ENCODE assay signal across 8 mouse cellular contexts in genomic region chr12:80131359-80132249, GRCm38 (mm10). TPM values are rescaled to one million over a fixed set of nuclear protein-coding genes. Genes with fewer than 3 reads are reported as not detected.
DNase-seq lines count a peak whose midpoint lies in the region; ATAC-seq and TF ChIP-seq lines count a peak whose summit lies in the region.

No protein-coding gene starts in this region.

- TF ChIP-seq POLR2A in testis, adult 2 months (IDR thresholded peaks at IDR 0.05; ENCODE audit: control insufficient read depth, low read depth, low read length), result no peak
- no peak for TF ChIP-seq POLR2A in embryonic fibroblast, embryonic 13.5 days (IDR thresholded peaks at IDR 0.05; ENCODE audit: low read depth, low read length)
- TF ChIP-seq POLR2A in myocyte (IDR thresholded peaks at IDR 0.05; ENCODE audit: insufficient read length, low read depth), result peak; percentile 13

- H3K36me3 ChIP-seq in testis, adult 2 months (ENCODE audit: control insufficient read depth, insufficient read depth, low read length), result no peaks in the 10 kb centered on the region
- H3K36me3 ChIP-seq in intestine, embryonic 15.5 days, result no peaks in the 10 kb centered on the region
- H3K36me3 ChIP-seq in myocyte (ENCODE audit: control insufficient read depth, insufficient read depth), result no peaks in the 10 kb centered on the region

- ATAC-seq in intestine, embryonic 15.5 days, result 0 out of 2 replicates have a peak, but pooled peaks have one; percentile 1

- TF ChIP-seq CTCF in testis, adult 2 months (IDR thresholded peaks at IDR 0.05; ENCODE audit: control insufficient read depth, insufficient read depth, insufficient replicate concordance, low read depth, low read length), result no peak
- no peak for TF ChIP-seq CTCF in embryonic fibroblast, embryonic 13.5 days (IDR thresholded peaks at IDR 0.05; ENCODE audit: borderline replicate concordance, insufficient read depth, low read length)

- 43% methylated on average over 17 of the region's 17 CpGs for WGBS in intestine, embryonic 15.5 days

- DNase-seq in testis, postnatal 14 days (ENCODE audit: low spot score), result no peak
- DNase-seq in urinary bladder, postnatal 25 days (ENCODE audit: low spot score), result no peak
- no peak for DNase-seq in cerebellum, postnatal 36 days
- DNase-seq in adrenal gland, postnatal 10 days, result no peak

- peaks cover 14% of the 10 kb centered on the region for H3K4me1 ChIP-seq in testis, adult 2 months (ENCODE audit: control insufficient read depth, insufficient read depth, low read length)
- H3K4me1 ChIP-seq in embryonic fibroblast, embryonic 13.5 days (ENCODE audit: control insufficient read depth, insufficient read depth, low read length), result 0 out of 2 replicates have a peak, but pooled peaks cover 5% of the 10 kb centered on the region
- peaks cover 31% of the 10 kb centered on the region for H3K4me1 ChIP-seq in intestine, embryonic 15.5 days (replicated peaks)

- H3K4me3 ChIP-seq in testis, adult 2 months (ENCODE audit: control insufficient read depth, low read depth, low read length), result peak overlapping the region; percentile 90
- peak overlapping the region; percentile 27 for H3K4me3 ChIP-seq in embryonic fibroblast, embryonic 13.5 days (ENCODE audit: insufficient read depth, low read length)
- H3K4me3 ChIP-seq in intestine, embryonic 15.5 days (replicated peaks), result peak overlapping the region; percentile 62
- peak overlapping the region; percentile 24 for H3K4me3 ChIP-seq in myocyte

- peak overlapping the region; percentile 91 for H3K27ac ChIP-seq in testis, adult 2 months (ENCODE audit: control insufficient read depth, insufficient read depth, low read depth, low read length)
- H3K27ac ChIP-seq in embryonic fibroblast, embryonic 13.5 days (ENCODE audit: insufficient read depth, low read length), result peak overlapping the region; percentile 92
- peak overlapping the region; percentile 98 for H3K27ac ChIP-seq in intestine, embryonic 15.5 days

- no peaks in the 10 kb centered on the region for H3K9me3 ChIP-seq in intestine, embryonic 15.5 days

- peak overlapping the region; percentile 44 for H3ac ChIP-seq in myocyte (ENCODE audit: control insufficient read depth, insufficient read length)

- H3K27me3 ChIP-seq in testis, adult 2 months (ENCODE audit: control insufficient read depth, insufficient read depth, low read length), result no peaks in the 10 kb centered on the region
- H3K27me3 ChIP-seq in intestine, embryonic 15.5 days (replicated peaks), result no peaks in the 10 kb centered on the region
- H3K27me3 ChIP-seq in myocyte (ENCODE audit: control insufficient read depth, insufficient read depth, insufficient read length), result no peaks in the 10 kb centered on the region

- no peaks in the 10 kb centered on the region for H3K79me2 ChIP-seq in myocyte (ENCODE audit: control insufficient read depth, insufficient read depth)

- H3K4me2 ChIP-seq in intestine, embryonic 15.5 days (replicated peaks), result peak overlapping the region; percentile 78
- H3K4me2 ChIP-seq in myocyte (ENCODE audit: low read depth), result peak overlapping the region; percentile 90

- peak overlapping the region; percentile 94 for H3K9ac ChIP-seq in intestine, embryonic 15.5 days

TF ChIP-seq in myocyte, 11 proteins besides CTCF, POLR2A, EP300 and RAD21:
- TF ChIP-seq SRF (IDR thresholded peaks at IDR 0.05; ENCODE audit: control insufficient read depth, insufficient read length, low read depth) (no peak), TCF3 (IDR thresholded peaks at IDR 0.05; ENCODE audit: insufficient read length, low read depth) (no peak), POLR2AphosphoS2 (IDR thresholded peaks at IDR 0.05; ENCODE audit: insufficient read length, low read depth) (no peak), CEBPB (IDR thresholded peaks at IDR 0.05; ENCODE audit: insufficient read depth, poor library complexity, severe bottlenecking) (no peak), MYOD1 (IDR thresholded peaks at IDR 0.05; ENCODE audit: control insufficient read depth in 1 of 3, insufficient read length in 2 of 3, low read depth in 2 of 3) (no peak), TCF12 (IDR thresholded peaks at IDR 0.05; ENCODE audit: insufficient read depth, poor library complexity, severe bottlenecking) (no peak), E2F4 (IDR thresholded peaks at IDR 0.05; ENCODE audit: insufficient read depth) (no peak), MAX (IDR thresholded peaks at IDR 0.05; ENCODE audit: low read depth) (no peak), REST (IDR thresholded peaks at IDR 0.05; ENCODE audit: insufficient read depth, insufficient read length) (no peak), MYOG (IDR thresholded peaks at IDR 0.05; ENCODE audit: control insufficient read depth in 1 of 3, insufficient read depth in 1 of 3, insufficient read length in 2 of 3, low read depth in 2 of 3) (no peak), USF1 (IDR thresholded peaks at IDR 0.05; ENCODE audit: low read depth) (no peak)

RNA-seq across cellular contexts. Expression of gene Zfp36l1, which starts 18.8 kb away (rescaled TPM):
- 28.4 and 33.0 TPM in 2 replicates for polyA plus RNA-seq in testis, adult 2 months (2012; rRNA removed)
- 72.6 and 139 TPM in 2 replicates for polyA plus RNA-seq in embryonic fibroblast, embryonic 13.5 days (2011; ENCODE audit: insufficient read length, low read depth, missing spikeins)
- polyA plus RNA-seq in intestine, embryonic 15.5 days (2015; fragmentation: Nextera tagmentation; extraction: Ambion mirVana), result 95.8 and 107 TPM in 2 replicates
- polyA plus RNA-seq in myocyte (2012; fragmentation: generic; extraction: Trizol), result 35.7 TPM
- total RNA-seq in adrenal gland, postnatal 10 days (2021), result 100 to 1,000 TPM; 190 to 228 TPM

Comparison
In these comparisons a context has a peak if more than half of its experiments do, and no peak if none do; other contexts are left out.
1. H3K4me3 ChIP-seq: peak in every context shown above with its lines; median percentile 90 in testis, adult 2 months; 62 in intestine, embryonic 15.5 days; 27 in embryonic fibroblast, embryonic 13.5 days; 24 in myocyte.